Mouse (Mus musculus) intestine, postnatal 0 days (tissue): ENCODE measurements around the gene Gabrr2. TPM values are rescaled to one million over a fixed set of nuclear protein-coding genes. Genes with fewer than 3 reads are reported as not detected.

Experiments used
- ATAC-seq: fragments of 200-750 bp; cut with Nextera tagmentation; 2 replicates; pipeline ENCODE4 v1.8.0; 2017; ENCODE audit warnings: mild to moderate bottlenecking, moderate TSS enrichment, moderate library complexity
- H3K27ac ChIP-seq: fragments of 300-500 bp; sonication (generic); 2 replicates; pipeline ENCODE4 v1.5.1; 2014; ENCODE audit warnings: mild to moderate bottlenecking, low read depth, low read length, moderate library complexity
- H3K27me3 ChIP-seq: fragments of 300-500 bp; sonication (generic); replicated peaks from 2 replicates; pipeline ENCODE4 v1.6.1; 2014; ENCODE audit warnings: low read length, mixed read lengths; ENCODE audit not compliant: control insufficient read depth, insufficient read depth
- H3K36me3 ChIP-seq: fragments of 300-500 bp; sonication (generic); 2 replicates; pipeline ENCODE4 v1.6.1; 2014; ENCODE audit warnings: mild to moderate bottlenecking, moderate library complexity; ENCODE audit not compliant: control insufficient read depth, insufficient read depth
- H3K4me1 ChIP-seq: fragments of 300-500 bp; sonication (generic); replicated peaks from 2 replicates; pipeline ENCODE4 v1.6.1; 2014; ENCODE audit warnings: antibody characterized with exemption, low read length, mixed read lengths; ENCODE audit not compliant: control insufficient read depth, insufficient read depth
- H3K4me2 ChIP-seq: fragments of 300-500 bp; sonication (generic); replicated peaks from 2 replicates; pipeline ENCODE4 v1.6.1; 2014; ENCODE audit warnings: low read depth, mild to moderate bottlenecking, moderate library complexity
- H3K4me3 ChIP-seq: fragments of 300-500 bp; sonication (generic); 2 replicates; pipeline ENCODE4 v1.5.1; 2014; ENCODE audit warnings: low read depth, low read length
- H3K9ac ChIP-seq: fragments of 300-500 bp; sonication (generic); 2 replicates; pipeline ENCODE4 v1.6.1; 2014; ENCODE audit warnings: mild to moderate bottlenecking, low read depth, low read length
- H3K9me3 ChIP-seq: fragments of 300-500 bp; sonication (generic); 2 replicates; pipeline ENCODE4 v1.6.1; 2016; ENCODE audit warnings: mixed run types; ENCODE audit not compliant: control insufficient read depth
- CTCF ChIP-seq: sonication (generic); IDR thresholded peaks from 2 replicates; pipeline ENCODE4 v1.5.1; 2016; ENCODE audit warnings: low read depth, mild to moderate bottlenecking, control low read depth, antibody characterized with exemption, moderate library complexity
- WGBS: fragments of 180-500 bp; shearing (Covaris S2); extraction: QIAGEN DNeasy Blood & Tissue Kit; methylation state at CpG from one replicate; pipeline ENCODE4 v1.1.7; 2014; 5-methylcytosine and 5-hydroxymethylcytosine counted together
- polyA plus RNA-seq: library from polyadenylated mRNA; unstranded; fragments of >200 nt; fragmentation: Nextera tagmentation; extraction: Ambion mirVana; gene quantifications from 2 replicates; pipeline ENCODE4 v1.2.1, GENCODE M21; 2015

Gabrr2 gene
- polyA plus RNA-seq, 1 experiment from 2014 or later = 0.07 TPM

- no peaks in the 10 kb centered on the region for H3K36me3 ChIP-seq
- no peak overlapping the region for H3K9ac ChIP-seq
- H3K27me3 ChIP-seq = no peaks in the 10 kb centered on the region
- H3K4me1 ChIP-seq = no peaks in the 10 kb centered on the region
- H3K4me3 ChIP-seq = no peak overlapping the region
- no peaks in the 10 kb centered on the region for H3K9me3 ChIP-seq
- no peak for TF ChIP-seq CTCF
- 39% methylated on average over 14 of the region's 14 CpGs for WGBS
- H3K4me2 ChIP-seq = peak overlapping the region; percentile 13; the same call in 1 of the 2 replicates
- no peak for ATAC-seq
- H3K27ac ChIP-seq = no peak overlapping the region
Observed at GRCm38 (mm10) chr4:33066223-33066960, 3.6 kb downstream of the Gabrr2 start.

GRCm38 (mm10) chr4:33067331-33067730 is 4.5 kb downstream of the Gabrr2 start:
- WGBS = 90% methylated on average over 3 of the region's 3 CpGs
- no peak for ATAC-seq

GRCm38 (mm10) chr4:33067826-33068225 is 5.0 kb downstream of the Gabrr2 start:
- ATAC-seq = no peak
- no peaks in the 10 kb centered on the region for H3K36me3 ChIP-seq
- no peaks in the 10 kb centered on the region for H3K9me3 ChIP-seq
- H3K4me1 ChIP-seq = no peaks in the 10 kb centered on the region
- 92% methylated on average over 6 of the region's 6 CpGs for WGBS
- H3K4me2 ChIP-seq = no peak overlapping the region
- H3K27me3 ChIP-seq = no peaks in the 10 kb centered on the region
- no peak overlapping the region for H3K4me3 ChIP-seq
- H3K9ac ChIP-seq = no peak overlapping the region
- H3K27ac ChIP-seq = no peak overlapping the region
- no peak for TF ChIP-seq CTCF

More at GRCm38 (mm10) chr4:33067331-33067730, 4.5 kb downstream of the Gabrr2 start:
- Histone ChIP-seq H3K27me3 (no peaks in the 10 kb centered on the region), H3K4me1 (no peaks in the 10 kb centered on the region), H3K4me2 (no peak overlapping the region), H3K9ac (no peak overlapping the region), H3K27ac (no peak overlapping the region), H3K9me3 (no peaks in the 10 kb centered on the region), H3K4me3 (no peak overlapping the region), H3K36me3 (no peaks in the 10 kb centered on the region)
- TF ChIP-seq CTCF = no peak

GRCm38 (mm10) chr4:33068894-33069293 is 6.1 kb downstream of the Gabrr2 start:
- Histone ChIP-seq H3K9me3 (no peaks in the 10 kb centered on the region), H3K4me1 (no peaks in the 10 kb centered on the region), H3K27ac (no peak overlapping the region), H3K4me2 (no peak overlapping the region), H3K27me3 (no peaks in the 10 kb centered on the region), H3K4me3 (no peak overlapping the region), H3K9ac (no peak overlapping the region), H3K36me3 (no peaks in the 10 kb centered on the region)
- no peak for TF ChIP-seq CTCF
- WGBS = 75% methylated on average over 6 of the region's 6 CpGs
- ATAC-seq = no peak

DNA sequence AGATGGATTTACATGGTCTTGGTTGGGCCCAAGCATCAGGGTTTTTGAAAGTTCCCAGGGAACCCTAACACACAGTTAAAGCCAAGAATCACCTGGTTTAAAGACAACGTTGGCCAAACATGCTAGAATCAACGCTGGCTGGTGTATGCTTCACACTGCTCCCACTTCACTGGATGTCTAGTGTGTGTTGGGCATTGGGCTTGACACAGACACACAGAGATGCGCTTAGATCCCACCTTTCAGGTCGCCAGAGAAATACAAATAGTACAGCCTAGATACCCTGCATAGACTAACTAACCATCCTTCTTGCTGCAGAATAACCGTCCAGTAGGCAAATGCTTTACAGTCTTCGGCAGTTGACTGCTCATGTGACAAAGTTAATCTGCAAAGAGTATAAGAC is 7.5 kb downstream of the Gabrr2 start:
- no peaks in the 10 kb centered on the region for H3K36me3 ChIP-seq
- H3K4me2 ChIP-seq = no peak overlapping the region
- H3K4me1 ChIP-seq = no peaks in the 10 kb centered on the region
- no peak for ATAC-seq
- H3K4me3 ChIP-seq = no peak overlapping the region
- no peaks in the 10 kb centered on the region for H3K9me3 ChIP-seq
- WGBS = 88% methylated on average over 6 of the region's 6 CpGs
- no peak overlapping the region for H3K27ac ChIP-seq
- no peaks in the 10 kb centered on the region for H3K27me3 ChIP-seq
- no peak overlapping the region for H3K9ac ChIP-seq
- TF ChIP-seq CTCF = no peak

GRCm38 (mm10) chr4:33071337-33071736 is 8.5 kb downstream of the Gabrr2 start:
- H3K4me1 ChIP-seq = no peaks in the 10 kb centered on the region
- no peak overlapping the region for H3K9ac ChIP-seq
- no peaks in the 10 kb centered on the region for H3K9me3 ChIP-seq
- H3K4me2 ChIP-seq = no peak overlapping the region
- no peak overlapping the region for H3K4me3 ChIP-seq
- no peaks in the 10 kb centered on the region for H3K36me3 ChIP-seq
- no peak overlapping the region for H3K27ac ChIP-seq
- TF ChIP-seq CTCF = no peak
- ATAC-seq = no peak
- WGBS = 84% methylated on average over 6 of the region's 6 CpGs
- H3K27me3 ChIP-seq = no peaks in the 10 kb centered on the region
